Mouse (Mus musculus) CH12.LX (cell line): ENCODE measurements around the gene Hecw2. TPM values are rescaled to one million over a fixed set of nuclear protein-coding genes. Genes with fewer than 3 reads are reported as not detected.

Source experiments
- DNase-seq: peaks from one replicate; pipeline ENCODE4 v3.0.0-alpha.2; 2013; ENCODE audit errors: extremely low read depth
- H3K27ac ChIP-seq: 2 replicates; pipeline ENCODE4 v1.5.1; 2012; ENCODE audit warnings: low read depth, mild to moderate bottlenecking, control low read depth, moderate library complexity; ENCODE audit not compliant: insufficient read depth
- H3K27me3 ChIP-seq: replicated peaks from 2 replicates; pipeline ENCODE3; 2012; ENCODE audit warnings: inconsistent platforms
- H3K36me3 ChIP-seq, 2 experiments: replicated peaks in 1 of 2; 2 replicates each; pipeline versions ENCODE3 to v1.6.1; 2012; ENCODE audit warnings: inconsistent platforms in 1 of 2, low read length in 1 of 2, mild to moderate bottlenecking in 1 of 2, mixed read lengths in 1 of 2, moderate library complexity in 1 of 2; ENCODE audit not compliant: control insufficient read depth in 1 of 2, insufficient read depth in 1 of 2
- H3K4me1 ChIP-seq, 2 experiments: 2 replicates each; pipeline ENCODE4 v1.6.1; 2012; ENCODE audit warnings: inconsistent platforms in 1 of 2, moderate library complexity in 1 of 2; ENCODE audit not compliant: insufficient read depth in 2 of 2, control insufficient read depth in 1 of 2
- H3K4me2 ChIP-seq: 2 replicates; pipeline ENCODE4 v1.6.1; 2012; ENCODE audit warnings: low read depth, mild to moderate bottlenecking, control low read depth; ENCODE audit not compliant: poor library complexity, insufficient read depth, severe bottlenecking
- H3K4me3 ChIP-seq, 3 experiments: fragments of 150-350 bp in 1 of 3; sonication (generic) in 1 of 3; replicated peaks in 1 of 3; 2 replicates each; pipeline versions ENCODE3 to v1.5.1; 2011 to 2012; ENCODE audit warnings: low read depth in 2 of 3, low read length in 2 of 3, mild to moderate bottlenecking in 2 of 3, moderate library complexity in 2 of 3, control low read depth in 1 of 3, improper control_type of control experiment in 1 of 3, inconsistent platforms in 1 of 3, mixed read lengths in 1 of 3; ENCODE audit not compliant: poor library complexity in 1 of 3
- H3K79me2 ChIP-seq: replicated peaks from 2 replicates; pipeline ENCODE4 v1.6.1; 2012; ENCODE audit warnings: mild to moderate bottlenecking, moderate library complexity; ENCODE audit not compliant: control insufficient read depth, poor library complexity, insufficient read depth, severe bottlenecking; ENCODE audit errors: extremely low read depth
- H3K9ac ChIP-seq: 2 replicates; pipeline ENCODE4 v1.6.1; 2012; ENCODE audit warnings: low read depth, mild to moderate bottlenecking, control low read depth, moderate library complexity; ENCODE audit not compliant: insufficient read depth
- H3K9me3 ChIP-seq: replicated peaks from 2 replicates; pipeline ENCODE3; 2012; ENCODE audit warnings: low read length, inconsistent platforms, mixed read lengths
- CHD2 ChIP-seq: IDR thresholded peaks from 2 replicates; pipeline ENCODE4 v1.6.1; 2011; ENCODE audit warnings: low read length, improper control_type of control experiment
- ETS1 ChIP-seq: conservative IDR thresholded peaks from 2 replicates; pipeline ENCODE4 v1.6.1; 2012; ENCODE audit warnings: low read depth, mild to moderate bottlenecking, inconsistent platforms, low read length, improper control_type of control experiment, moderate library complexity
- KAT2A ChIP-seq: IDR thresholded peaks from 2 replicates; pipeline ENCODE4 v1.6.1; 2012; ENCODE audit warnings: low read length, improper control_type of control experiment, inconsistent platforms; ENCODE audit not compliant: insufficient replicate concordance
- MAFK ChIP-seq: IDR thresholded peaks from 2 replicates; pipeline ENCODE4 v1.6.1; 2011; ENCODE audit warnings: low read length, improper control_type of control experiment; ENCODE audit not compliant: insufficient replicate concordance
- MAX ChIP-seq: IDR thresholded peaks from 2 replicates; pipeline ENCODE4 v1.6.1; 2011; ENCODE audit warnings: low read length, improper control_type of control experiment
- MAZ ChIP-seq: IDR thresholded peaks from 2 replicates; pipeline ENCODE4 v1.6.1; 2012; ENCODE audit warnings: low read depth, mild to moderate bottlenecking, inconsistent platforms, low read length, improper control_type of control experiment, moderate library complexity
- MEF2A ChIP-seq: IDR thresholded peaks from 2 replicates; pipeline ENCODE4 v1.6.1; 2014; ENCODE audit warnings: low read depth, mild to moderate bottlenecking, inconsistent platforms, low read length, improper control_type of control experiment, borderline replicate concordance
- MXI1 ChIP-seq: IDR thresholded peaks from 2 replicates; pipeline ENCODE4 v1.6.1; 2011; ENCODE audit warnings: mild to moderate bottlenecking, low read depth, low read length, improper control_type of control experiment
- MYC ChIP-seq: IDR thresholded peaks from 2 replicates; pipeline ENCODE4 v1.6.1; 2011; ENCODE audit warnings: low read depth, mild to moderate bottlenecking, improper control_type of control experiment, low read length
- NELFE ChIP-seq: IDR thresholded peaks from 2 replicates; pipeline ENCODE4 v1.6.1; 2011; ENCODE audit warnings: low read depth, low read length, improper control_type of control experiment
- POLR2A ChIP-seq: IDR thresholded peaks from 2 replicates; pipeline ENCODE4 v1.6.1; 2011; ENCODE audit warnings: low read depth, mild to moderate bottlenecking, improper control_type of control experiment, low read length
- SIN3A ChIP-seq: IDR thresholded peaks from 2 replicates; pipeline ENCODE4 v1.6.1; 2012; ENCODE audit warnings: low read length, improper control_type of control experiment, inconsistent platforms
- TBP ChIP-seq: conservative IDR thresholded peaks from 2 replicates; pipeline ENCODE4 v1.6.1; 2011; ENCODE audit warnings: low read depth, low read length, improper control_type of control experiment
- TCF12 ChIP-seq: IDR thresholded peaks from 2 replicates; pipeline ENCODE4 v1.6.1; 2014; ENCODE audit warnings: low read depth, mild to moderate bottlenecking, inconsistent platforms, low read length, improper control_type of control experiment
- UBTF ChIP-seq: IDR thresholded peaks from 2 replicates; pipeline ENCODE4 v1.6.1; 2012; ENCODE audit warnings: low read depth, mild to moderate bottlenecking, inconsistent platforms, low read length, improper control_type of control experiment, moderate library complexity
- USF2 ChIP-seq: conservative IDR thresholded peaks from 2 replicates; pipeline ENCODE4 v1.6.1; 2011; ENCODE audit warnings: low read depth, low read length, improper control_type of control experiment
- ZC3H11A ChIP-seq: IDR thresholded peaks from 2 replicates; pipeline ENCODE4 v1.6.1; 2012; ENCODE audit warnings: low read depth, mild to moderate bottlenecking, inconsistent platforms, low read length, improper control_type of control experiment
- ZKSCAN1 ChIP-seq: IDR thresholded peaks from 2 replicates; pipeline ENCODE4 v1.6.1; 2012; ENCODE audit warnings: low read depth, inconsistent platforms, low read length, improper control_type of control experiment, borderline replicate concordance
- dilution Hi-C: fragments of 300-500 bp; cut with MboI; formaldehyde crosslinking; loops from 2 replicates; pipeline ENCODE4 v1.14.3; 2020; ENCODE audit warnings: low sequenced_read_pairs; ENCODE audit not compliant: extremely low pct_unique_long_range_greater_than_20kb, extremely low pct_ligation_motif_present
- in situ Hi-C: fragments of 300-500 bp; cut with MboI; formaldehyde crosslinking; loops from 3 replicates; pipeline ENCODE4 v1.14.3; 2019; ENCODE audit warnings: low sequenced_read_pairs, low pct_ligation_motif_present, low pct_unique_long_range_greater_than_20kb, mixed read lengths
- polyA plus RNA-seq: library from polyadenylated mRNA; unstranded; fragments of >175 nt; gene quantifications from 2 replicates; pipeline ENCODE4 v1.2.1, GENCODE M21; 2012; ENCODE audit warnings: low read depth; ENCODE audit not compliant: insufficient read length
- total RNA-seq, 2 experiments: library from RNA; depleted of rRNA; stranded (reverse); fragments of 300-350 nt in 1 of 2; fragments of >200 nt in 1 of 2; gene quantifications; 2 replicates each; pipeline ENCODE4 v1.2.3; 2012 to 2014

The Hecw2 gene
- total and polyA plus RNA-seq, 3 experiments, result 0.05 to 0.59 (median 0.14) TPM

GRCm38 (mm10) chr1:54122551-54122950, 72.4 kb downstream of the Hecw2 start:
- Histone ChIP-seq H3K9ac (no peak overlapping the region), H3K27me3 (no peaks in the 10 kb centered on the region), H3K4me2 (no peak overlapping the region), H3K9me3 (no peaks in the 10 kb centered on the region), H3K79me2 (no peaks in the 10 kb centered on the region), H3K27ac (no peak overlapping the region), H3K4me1 (peaks cover 5 to 43% of the 10 kb centered on the region in 2 experiments; a peak in 3 of 4 replicates), H3K36me3 (no peaks in the 10 kb centered on the region), H3K4me3 (no peak overlapping the region)
- in situ Hi-C loops (no loop called here), dilution Hi-C loops (no loop called here)
- no peak for TF ChIP-seq ETS1
- TF ChIP-seq UBTF, result no peak
- no peak for TF ChIP-seq ZKSCAN1
- TF ChIP-seq MAX, result no peak
- no peak for DNase-seq

- in situ Hi-C loops (no loop called here), dilution Hi-C loops (no loop called here)
- H3K9me3 ChIP-seq, result no peaks in the 10 kb centered on the region
- H3K27ac ChIP-seq, result no peak overlapping the region
- TF ChIP-seq MYC (no peak), MEF2A (no peak), MAFK (peak; percentile 58; the same call in 1 of the 2 replicates), ZC3H11A (no peak)
- no peaks in the 10 kb centered on the region for H3K79me2 ChIP-seq
- DNase-seq, result no peak
- no peak overlapping the region for H3K4me3 ChIP-seq
- peaks cover 2 to 30% of the 10 kb centered on the region in 2 experiments; a peak in 3 of 4 replicates for H3K4me1 ChIP-seq
- H3K4me2 ChIP-seq, result no peak overlapping the region
- no peaks in the 10 kb centered on the region for H3K36me3 ChIP-seq
- no peak overlapping the region for H3K9ac ChIP-seq
- no peaks in the 10 kb centered on the region for H3K27me3 ChIP-seq
These were observed 73.8 kb downstream of the Hecw2 start for GRCm38 (mm10) chr1:54121071-54121730.

GRCm38 (mm10) chr1:54119638-54120320, 75.2 kb downstream of the Hecw2 start:
- no peaks in the 10 kb centered on the region for H3K79me2 ChIP-seq
- H3K9ac ChIP-seq, result no peak overlapping the region
- no peaks in the 10 kb centered on the region for H3K36me3 ChIP-seq
- in situ Hi-C loops, result no loop called here
- dilution Hi-C loops, result no loop called here
- H3K4me2 ChIP-seq, result no peak overlapping the region
- no peaks in the 10 kb centered on the region for H3K9me3 ChIP-seq
- H3K4me3 ChIP-seq, result no peak overlapping the region
- no peaks in the 10 kb centered on the region for H3K27me3 ChIP-seq
- no peak for TF ChIP-seq MAZ
- TF ChIP-seq ZKSCAN1, result no peak
- TF ChIP-seq UBTF, result no peak
- no peak for TF ChIP-seq POLR2A
- no peak for TF ChIP-seq USF2
- TF ChIP-seq CHD2, result no peak
- TF ChIP-seq SIN3A, result no peak
- no peak for TF ChIP-seq TBP
- TF ChIP-seq MXI1, result no peak
- no peak for TF ChIP-seq NELFE
- no peak for TF ChIP-seq KAT2A
- TF ChIP-seq TCF12, result no peak
- DNase-seq, result no peak
- peaks cover 0 to 25% of the 10 kb centered on the region in 2 experiments; a peak in 2 of 4 replicates for H3K4me1 ChIP-seq
- H3K27ac ChIP-seq, result no peak overlapping the region
